Mouse (Mus musculus): ENCODE measurements at regions not wholly inside any gene's neighbourhood (a gene's known extent, or its start where the extent isn't known, plus 50 kb on each side); places are given as distances from the start of the nearest gene placed in this dataset.

GRCm38 (mm10) chr13:89463746-89464145, 75.8 kb upstream of the Hapln1 start:
- peak; percentile 10 to 43 for DNase-seq (ENCODE audit: low spot score in 2 of 2)
- intact Hi-C loops (cut with DNase I): no loop called here
